Mouse (Mus musculus): Measurements from ENCODE around the gene Ubtd1. TPM values are rescaled to one million over a fixed set of nuclear protein-coding genes. Genes with fewer than 3 reads are reported as not detected.

Gene Ubtd1
- polyA plus RNA-seq, 1 experiment, result 73.0 TPM

- Histone ChIP-seq H3K79me3 (ENCODE audit: low read depth) (peaks cover 49% of the 10 kb centered on the region), H3K4me3 (ENCODE audit: insufficient read depth, poor library complexity, severe bottlenecking) (peak overlapping the region; percentile 28), H3K79me2 (ENCODE audit: control insufficient read depth, insufficient read depth) (peaks cover 86% of the 10 kb centered on the region), H3K36me3 (ENCODE audit: control insufficient read depth, insufficient read depth) (no peaks in the 10 kb centered on the region), H3ac (ENCODE audit: control insufficient read depth, insufficient read length, low read depth) (peak overlapping the region; percentile 70), H3K27me3 (ENCODE audit: control insufficient read depth, insufficient read depth, insufficient read length) (no peaks in the 10 kb centered on the region)
- TF ChIP-seq MYOD1 (IDR thresholded peaks at IDR 0.05; ENCODE audit: control insufficient read depth, insufficient read length, low read depth) (peak; percentile 89), MYOG (IDR thresholded peaks at IDR 0.05; ENCODE audit: control insufficient read depth, extremely low read depth, insufficient read length) (no peak), CTCF (IDR thresholded peaks at IDR 0.05; ENCODE audit: control insufficient read depth, insufficient read depth, insufficient read length) (no peak), USF1 (IDR thresholded peaks at IDR 0.05; ENCODE audit: low read depth) (no peak), MAX (IDR thresholded peaks at IDR 0.05) (peak; percentile 69), FOSL1 (IDR thresholded peaks at IDR 0.05; ENCODE audit: insufficient read depth, low read length, poor library complexity, severe bottlenecking) (peak; percentile 76)
Observed at GRCm38 (mm10) chr19:42016840-42017239, 35.3 kb downstream of the Ubtd1 start.

GRCm38 (mm10) chr19:42017399-42018247, 36.1 kb downstream of the Ubtd1 start:
- Histone ChIP-seq H3K79me3 (ENCODE audit: low read depth) (peaks cover 53% of the 10 kb centered on the region), H3K36me3 (ENCODE audit: control insufficient read depth, insufficient read depth) (no peaks in the 10 kb centered on the region), H3K4me3 (ENCODE audit: insufficient read depth, poor library complexity, severe bottlenecking) (peak overlapping the region; percentile 28), H3ac (ENCODE audit: control insufficient read depth, insufficient read length, low read depth) (peak overlapping the region; percentile 70), H3K79me2 (ENCODE audit: control insufficient read depth, insufficient read depth) (peaks cover 86% of the 10 kb centered on the region), H3K27me3 (ENCODE audit: control insufficient read depth, insufficient read depth, insufficient read length) (no peaks in the 10 kb centered on the region)
- TF ChIP-seq CEBPB (IDR thresholded peaks at IDR 0.05; ENCODE audit: low read depth), result no peak
- peak; percentile 96 for TF ChIP-seq FOSL1 (IDR thresholded peaks at IDR 0.05; ENCODE audit: insufficient read depth, low read length, poor library complexity, severe bottlenecking)
- peak; percentile 77 for TF ChIP-seq MAX (IDR thresholded peaks at IDR 0.05)
- no peak for TF ChIP-seq USF1 (IDR thresholded peaks at IDR 0.05; ENCODE audit: low read depth)
- no peak for TF ChIP-seq CTCF (IDR thresholded peaks at IDR 0.05; ENCODE audit: control insufficient read depth, insufficient read depth, insufficient read length)
- TF ChIP-seq MYOG (IDR thresholded peaks at IDR 0.05; ENCODE audit: control insufficient read depth, extremely low read depth, insufficient read length), result no peak
- peak; percentile 97 for TF ChIP-seq MYOD1 (IDR thresholded peaks at IDR 0.05; ENCODE audit: control insufficient read depth, insufficient read length, low read depth)

GRCm38 (mm10) chr19:42019011-42019522, 37.5 kb downstream of the Ubtd1 start:
- Histone ChIP-seq H3K79me2 (ENCODE audit: control insufficient read depth, insufficient read depth) (peaks cover 86% of the 10 kb centered on the region), H3K27me3 (ENCODE audit: control insufficient read depth, insufficient read depth, insufficient read length) (no peaks in the 10 kb centered on the region), H3K36me3 (ENCODE audit: control insufficient read depth, insufficient read depth) (no peaks in the 10 kb centered on the region), H3K79me3 (ENCODE audit: low read depth) (peaks cover 52% of the 10 kb centered on the region), H3ac (ENCODE audit: control insufficient read depth, insufficient read length, low read depth) (peak overlapping the region; percentile 4), H3K4me3 (ENCODE audit: insufficient read depth, poor library complexity, severe bottlenecking) (no peak overlapping the region)
- no peak for TF ChIP-seq CTCF (IDR thresholded peaks at IDR 0.05; ENCODE audit: control insufficient read depth, insufficient read depth, insufficient read length)
- TF ChIP-seq CEBPB (IDR thresholded peaks at IDR 0.05; ENCODE audit: low read depth), result no peak
- TF ChIP-seq USF1 (IDR thresholded peaks at IDR 0.05; ENCODE audit: low read depth), result peak; percentile 56
- TF ChIP-seq FOSL1 (IDR thresholded peaks at IDR 0.05; ENCODE audit: insufficient read depth, low read length, poor library complexity, severe bottlenecking), result no peak
- no peak for TF ChIP-seq MYOG (IDR thresholded peaks at IDR 0.05; ENCODE audit: control insufficient read depth, extremely low read depth, insufficient read length)
- TF ChIP-seq MAX (IDR thresholded peaks at IDR 0.05), result peak; percentile 37
- TF ChIP-seq MYOD1 (IDR thresholded peaks at IDR 0.05; ENCODE audit: control insufficient read depth, insufficient read length, low read depth), result no peak

GRCm38 (mm10) chr19:42021681-42022541, 40.3 kb downstream of the Ubtd1 start:
- H3K4me3 ChIP-seq (ENCODE audit: insufficient read depth, poor library complexity, severe bottlenecking), result no peak overlapping the region
- TF ChIP-seq MYOD1 (IDR thresholded peaks at IDR 0.05; ENCODE audit: control insufficient read depth, insufficient read length, low read depth) (no peak), USF1 (IDR thresholded peaks at IDR 0.05; ENCODE audit: low read depth) (no peak), CTCF (IDR thresholded peaks at IDR 0.05; ENCODE audit: control insufficient read depth, insufficient read depth, insufficient read length) (no peak)
- peaks cover 85% of the 10 kb centered on the region for H3K79me2 ChIP-seq (ENCODE audit: control insufficient read depth, insufficient read depth)

GRCm38 (mm10) chr19:42022542-42022848, 40.9 kb downstream of the Ubtd1 start:
- TF ChIP-seq MYOG (IDR thresholded peaks at IDR 0.05; ENCODE audit: control insufficient read depth, extremely low read depth, insufficient read length), result no peak
- no peak for TF ChIP-seq FOSL1 (IDR thresholded peaks at IDR 0.05; ENCODE audit: insufficient read depth, low read length, poor library complexity, severe bottlenecking)
- TF ChIP-seq MAX (IDR thresholded peaks at IDR 0.05), result no peak
- TF ChIP-seq MYOD1 (IDR thresholded peaks at IDR 0.05; ENCODE audit: control insufficient read depth, insufficient read length, low read depth), result no peak
- TF ChIP-seq USF1 (IDR thresholded peaks at IDR 0.05; ENCODE audit: low read depth), result no peak
- no peak for TF ChIP-seq CTCF (IDR thresholded peaks at IDR 0.05; ENCODE audit: control insufficient read depth, insufficient read depth, insufficient read length)
- no peak for TF ChIP-seq CEBPB (IDR thresholded peaks at IDR 0.05; ENCODE audit: low read depth)
- H3K27me3 ChIP-seq (ENCODE audit: control insufficient read depth, insufficient read depth, insufficient read length), result no peaks in the 10 kb centered on the region
- H3K79me3 ChIP-seq (ENCODE audit: low read depth), result peaks cover 51% of the 10 kb centered on the region
- H3K79me2 ChIP-seq (ENCODE audit: control insufficient read depth, insufficient read depth), result peaks cover 91% of the 10 kb centered on the region
- H3ac ChIP-seq (ENCODE audit: control insufficient read depth, insufficient read length, low read depth), result no peak overlapping the region
- no peaks in the 10 kb centered on the region for H3K36me3 ChIP-seq (ENCODE audit: control insufficient read depth, insufficient read depth)
- no peak overlapping the region for H3K4me3 ChIP-seq (ENCODE audit: insufficient read depth, poor library complexity, severe bottlenecking)

More at GRCm38 (mm10) chr19:42021681-42022541, 40.3 kb downstream of the Ubtd1 start:
- Histone ChIP-seq H3K79me3 (ENCODE audit: low read depth) (peaks cover 48% of the 10 kb centered on the region), H3K27me3 (ENCODE audit: control insufficient read depth, insufficient read depth, insufficient read length) (no peaks in the 10 kb centered on the region), H3ac (ENCODE audit: control insufficient read depth, insufficient read length, low read depth) (peak overlapping the region; percentile 24), H3K36me3 (ENCODE audit: control insufficient read depth, insufficient read depth) (no peaks in the 10 kb centered on the region)

Data from C2C12 (cell line).